In the genomic region with DNA sequence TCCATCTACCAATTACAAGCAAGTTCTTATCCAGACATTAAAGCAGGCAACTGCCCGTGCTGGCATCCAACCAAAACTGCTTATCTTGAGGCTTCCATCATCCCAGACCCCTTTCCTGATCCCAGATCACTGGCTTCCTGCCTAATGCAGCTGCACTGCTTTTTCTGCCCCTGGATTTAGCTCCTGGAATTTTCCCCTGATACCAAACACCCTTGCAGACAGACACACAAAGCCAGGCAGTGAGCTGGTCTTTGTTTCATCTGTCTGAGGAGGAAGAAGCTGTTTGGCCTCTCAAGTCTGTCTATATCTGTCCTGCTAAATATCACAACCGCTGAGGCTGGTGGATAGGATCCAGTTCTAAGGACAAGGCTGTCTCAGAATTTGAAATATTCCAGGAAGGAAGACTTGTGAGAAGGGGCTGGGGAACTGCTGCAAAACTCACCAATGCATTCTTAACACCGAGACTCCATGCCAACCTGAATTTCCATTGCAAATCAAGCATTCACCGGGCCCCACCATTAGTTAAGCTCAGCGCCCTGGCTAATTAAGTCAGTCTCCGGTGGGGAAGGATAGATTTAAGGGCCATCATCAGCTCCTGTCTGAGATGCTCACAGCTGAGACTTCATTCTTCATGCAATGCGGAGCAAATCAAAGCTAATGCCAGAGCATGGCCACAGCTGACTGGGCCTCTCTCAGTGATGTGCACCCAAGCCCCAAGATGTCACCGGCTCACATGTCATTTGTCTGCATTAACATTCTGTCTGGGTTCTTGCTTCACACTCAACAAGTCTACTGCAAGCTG, we compare ENCODE assay signal across 9 mouse cellular contexts.
DNase-seq lines count a peak whose midpoint lies in the region; ATAC-seq and TF ChIP-seq lines count a peak whose summit lies in the region.
"Had no signal": no experiment of that assay in that cellular context is flagged by ENCODE, and none has a peak within 500 bp of the region (broad histone marks: within the 10 kb centered on the region; RNA-seq: fewer than 3 reads in every experiment).

No protein-coding gene starts in this region.

- H3K4me1 ChIP-seq in forebrain, embryonic 11.5 days (replicated peaks; ENCODE audit: control insufficient read depth, insufficient read depth, low read length), result peaks cover 51% of the 10 kb centered on the region
- H3K4me1 ChIP-seq in hindbrain, postnatal 0 days (ENCODE audit: insufficient read depth, low read length), result peaks cover 30% of the 10 kb centered on the region

- no peaks in the 10 kb centered on the region for H3K9me3 ChIP-seq in forebrain, embryonic 11.5 days (ENCODE audit: control insufficient read depth, low read length)
- H3K9me3 ChIP-seq in hindbrain, postnatal 0 days (ENCODE audit: low read length), result no peaks in the 10 kb centered on the region

- H3K27me3 ChIP-seq in forebrain, embryonic 11.5 days (ENCODE audit: control insufficient read depth, insufficient read depth, low read length), result no peaks in the 10 kb centered on the region
- H3K27me3 ChIP-seq in hindbrain, postnatal 0 days (ENCODE audit: insufficient read depth, low read length), result no peaks in the 10 kb centered on the region

- peak overlapping the region; percentile 3; the same call in 1 of the 2 replicates for H3K4me2 ChIP-seq in forebrain, embryonic 11.5 days (ENCODE audit: low read depth, low read length, severe bottlenecking)
- H3K4me2 ChIP-seq in hindbrain, postnatal 0 days (ENCODE audit: low read depth, low read length), result no peak overlapping the region

- no peak for TF ChIP-seq CTCF in hindbrain, postnatal 0 days (IDR thresholded peaks at IDR 0.05; ENCODE audit: low read depth)

- H3K9ac ChIP-seq in forebrain, embryonic 11.5 days (ENCODE audit: low read length), result peak overlapping the region; percentile 51; the same call in 1 of the 2 replicates
- no peak overlapping the region for H3K9ac ChIP-seq in hindbrain, postnatal 0 days (replicated peaks; ENCODE audit: low read length)

- ATAC-seq in forebrain, embryonic 11.5 days (replicated peaks; ENCODE audit: low FRiP score), result peak; percentile 74
- peak; percentile 58 for ATAC-seq in hindbrain, postnatal 0 days

- WGBS in forebrain, embryonic 11.5 days, result 16% methylated on average over 8 of the region's 8 CpGs
- WGBS in hindbrain, postnatal 0 days, result 9% methylated on average over 8 of the region's 8 CpGs

- H3K36me3 ChIP-seq in forebrain, embryonic 11.5 days (ENCODE audit: control insufficient read depth, insufficient read depth, low read length), result no peaks in the 10 kb centered on the region
- no peaks in the 10 kb centered on the region for H3K36me3 ChIP-seq in hindbrain, postnatal 0 days (ENCODE audit: insufficient read depth, low read length)

- H3K4me3 ChIP-seq in forebrain, embryonic 11.5 days (ENCODE audit: low read depth, low read length), result no peak overlapping the region
- no peak overlapping the region for H3K4me3 ChIP-seq in hindbrain, postnatal 0 days (ENCODE audit: low read length)
- H3K4me3 ChIP-seq: erythroblast, embryonic 14.5 days had no signal

- peak; percentile 42 for DNase-seq in kidney, adult 11 months
- DNase-seq in kidney, adult 18-20 months, result no peak
- DNase-seq in forebrain, embryonic 11.5 days (ENCODE audit: low spot score), result peak; percentile 69
- DNase-seq in hindbrain, postnatal 0 days (ENCODE audit: low spot score), result peak; percentile 69
- DNase-seq in lung, postnatal 4 days, result peak; percentile 51 to 75
- peak; percentile 81 for DNase-seq in yolk sac, embryonic 10.5 days (ENCODE audit: low spot score)
- DNase-seq in thymus, postnatal 36 days, result no peak
- DNase-seq in urinary bladder, postnatal 36 days (ENCODE audit: low spot score in 2 of 2), result no peak

- H3K27ac ChIP-seq in forebrain, embryonic 11.5 days (ENCODE audit: low read depth, low read length), result peak overlapping the region; percentile 92
- peak overlapping the region; percentile 71 for H3K27ac ChIP-seq in hindbrain, postnatal 0 days

Comparison
In these comparisons a context has a peak if more than half of its experiments do, and no peak if none do; other contexts are left out.
1. DNase-seq: peak in kidney, adult 11 months (single experiment), forebrain, embryonic 11.5 days (single experiment), hindbrain, postnatal 0 days (single experiment), lung, postnatal 4 days (2 of 2) and yolk sac, embryonic 10.5 days (single experiment); none in kidney, adult 18-20 months (single experiment), thymus, postnatal 36 days (0 of 2) and urinary bladder, postnatal 36 days (0 of 2).